Mouse (Mus musculus) kidney, adult 9 months (tissue): ENCODE measurements around the gene Rab43.

Experiments used
- DNase-seq: peaks from one replicate; pipeline ENCODE4 v3.0.0; 2022

The Rab43 gene

GRCm38 (mm10) chr6:87811675-87812338 lies at the start of gene Rab43:
TSS of gene Rab43 (minus strand) at chr6:87812164.
- peak; percentile 96 for DNase-seq

DNA sequence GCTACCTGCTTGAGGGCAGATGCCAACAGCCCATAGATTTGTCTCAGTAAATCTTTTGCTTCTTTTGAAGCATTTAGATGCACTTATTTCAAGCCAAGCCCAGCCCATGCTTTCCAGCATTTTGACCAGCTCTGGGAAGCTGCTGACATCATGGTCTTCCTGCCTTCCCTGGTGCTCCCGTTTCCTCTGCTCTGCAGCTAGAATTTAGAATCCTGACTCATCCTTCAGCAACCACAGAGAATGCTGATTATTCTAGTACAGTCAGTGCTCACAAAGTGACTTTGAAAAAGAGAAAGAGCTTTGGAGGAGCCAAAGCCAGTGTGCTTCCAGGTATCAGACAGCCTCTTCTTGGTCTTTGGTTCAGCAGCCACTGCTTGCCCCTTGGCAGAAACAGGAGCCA lies 45.1 kb upstream of the Rab43 start:
- DNase-seq, result no peak

DNA sequence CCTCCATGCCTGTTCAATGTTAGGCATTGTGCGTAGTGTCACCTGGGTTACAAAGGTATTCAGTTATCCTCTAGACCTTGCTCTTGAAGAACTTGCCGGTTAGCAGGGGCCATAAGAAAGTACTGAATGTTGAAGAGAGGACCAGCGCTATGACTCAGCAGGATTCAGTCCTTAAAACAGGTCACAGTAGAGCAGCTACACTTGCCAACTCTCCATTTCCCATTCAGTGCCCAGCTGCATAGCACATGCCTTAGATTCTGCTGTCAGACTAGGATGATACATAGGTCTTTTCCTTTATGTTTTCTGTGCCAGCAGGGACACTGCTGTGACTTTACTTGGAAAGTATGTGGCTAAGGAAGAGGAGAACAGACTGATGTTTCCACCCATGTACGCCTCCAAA lies 41.5 kb upstream of the Rab43 start:
- peak; percentile 34 for DNase-seq

- DNase-seq, result no peak
Observed at GRCm38 (mm10) chr6:87851871-87852270, 39.9 kb upstream of the Rab43 start.

DNA sequence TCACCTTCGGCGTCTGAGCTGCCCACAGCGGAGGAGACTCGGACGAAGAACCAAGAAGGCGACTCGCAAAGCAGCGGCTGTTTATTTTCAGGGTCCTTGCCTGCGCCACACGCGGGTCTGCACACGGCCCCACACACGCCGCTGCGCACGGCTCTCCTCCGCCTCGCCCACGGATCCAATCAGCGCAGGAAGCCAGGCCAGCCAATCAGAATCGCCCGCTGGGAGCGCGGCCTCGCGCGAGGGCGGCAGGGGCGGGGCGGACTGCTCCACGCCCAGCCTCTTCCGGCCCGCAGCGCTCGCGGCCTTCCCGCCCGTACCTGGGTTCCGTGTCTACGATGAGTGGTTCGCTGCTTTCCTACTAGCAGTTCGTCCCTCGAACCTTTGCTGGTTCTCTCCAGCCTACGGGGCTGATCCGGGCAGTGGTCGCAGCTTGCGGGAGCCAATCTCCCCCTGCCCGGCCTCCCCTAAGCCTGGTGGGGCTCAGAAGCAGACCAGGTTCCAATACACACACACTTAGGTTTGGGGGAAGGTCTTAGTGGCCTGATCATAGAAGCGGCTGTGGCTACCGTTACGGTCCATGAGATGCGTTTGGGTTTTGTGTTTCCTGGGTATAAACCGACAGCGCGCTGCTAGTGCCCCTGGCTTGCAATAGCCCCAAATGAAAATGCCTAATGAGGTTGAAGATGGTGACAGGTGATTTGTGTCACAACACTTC lies 39.1 kb upstream of the Rab43 start, which contains the start of gene Cnbp:
TSS of gene Cnbp (minus strand) at position 207 of the 715 bp plus-strand sequence.
- DNase-seq, result peak; percentile 96

DNA sequence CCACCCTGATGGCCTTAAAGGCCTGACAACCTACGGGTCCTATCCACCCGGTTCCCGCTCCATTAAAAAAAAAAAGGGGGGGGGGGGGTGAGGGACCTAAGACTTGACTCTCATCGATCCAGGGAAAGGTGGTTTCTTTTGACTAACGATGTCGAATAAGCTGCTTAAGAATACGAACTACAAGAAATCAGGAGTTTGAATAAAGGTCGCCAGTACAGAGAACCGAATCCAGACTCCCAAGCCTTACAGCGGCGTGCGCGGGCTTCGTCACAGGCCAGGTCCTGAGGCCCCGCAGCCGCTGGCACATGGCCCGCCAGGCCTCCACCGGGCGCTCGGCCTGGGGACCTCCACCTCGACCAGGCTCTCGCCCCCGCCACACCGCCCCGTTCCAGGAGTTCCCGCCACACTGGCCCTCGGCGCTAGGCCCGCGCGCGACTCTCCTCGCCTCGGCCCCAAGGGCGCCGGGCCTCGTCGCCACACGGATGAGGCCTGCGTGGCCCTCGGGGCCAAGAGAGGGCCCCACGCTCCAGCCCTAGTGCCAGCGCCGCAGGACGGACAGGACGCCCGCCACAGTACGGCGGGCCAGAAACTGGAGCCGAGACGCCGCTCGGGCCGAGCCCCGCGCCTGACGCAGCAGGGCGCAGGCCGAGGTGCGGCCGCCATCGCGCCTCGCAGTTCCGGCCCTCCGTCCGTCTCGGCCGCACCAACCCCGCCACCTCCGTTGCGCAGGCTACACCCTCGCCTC lies 38.4 kb upstream of the Rab43 start:
- peak; percentile 58 for DNase-seq

DNA sequence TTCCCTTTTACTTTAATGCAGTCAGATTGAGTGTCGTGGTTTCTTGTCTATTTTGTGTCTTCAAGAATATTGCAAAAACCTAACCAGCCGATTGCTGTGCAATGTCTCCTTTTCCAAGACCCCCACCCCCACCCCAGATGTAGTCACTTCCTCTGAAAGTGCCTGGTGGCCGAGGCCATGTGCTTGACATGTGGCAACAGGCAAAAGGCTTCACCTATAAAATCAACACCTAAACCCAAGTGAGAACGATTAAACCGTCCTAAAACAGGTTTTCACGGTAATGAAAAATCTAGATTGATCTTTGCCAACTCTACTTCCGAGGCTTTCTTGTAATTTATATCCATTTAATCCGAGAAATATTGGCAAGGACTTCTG lies 37.8 kb upstream of the Rab43 start:
- no peak for DNase-seq

DNA sequence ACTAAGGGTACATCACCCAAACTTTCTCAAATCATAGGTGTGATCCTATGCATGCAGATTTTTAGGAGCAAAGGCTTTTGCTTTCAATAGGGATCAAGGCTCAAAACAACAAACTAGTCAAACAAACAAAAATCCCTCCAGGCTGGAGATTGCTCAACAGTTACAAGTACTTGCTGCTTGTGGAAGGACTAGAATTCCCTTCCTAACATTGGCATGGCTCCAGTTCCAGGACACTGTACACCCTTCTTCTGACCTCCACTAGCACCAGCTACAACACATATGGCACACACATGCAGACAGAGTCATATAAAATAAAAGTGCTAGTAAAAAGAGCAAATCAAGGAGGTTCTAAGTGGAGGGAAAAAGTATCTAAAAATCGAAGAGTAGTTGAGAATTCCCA lies 34.8 kb upstream of the Rab43 start:
- no peak for DNase-seq

- no peak for DNase-seq
Observed at GRCm38 (mm10) chr6:87845031-87845695, 33.2 kb upstream of the Rab43 start.

- peak; percentile 33 for DNase-seq
Observed at GRCm38 (mm10) chr6:87842254-87842653, 30.3 kb upstream of the Rab43 start.

GRCm38 (mm10) chr6:87841635-87842034 lies 29.7 kb upstream of the Rab43 start:
- no peak for DNase-seq

- no peak for DNase-seq
Observed at GRCm38 (mm10) chr6:87839797-87840341, 27.9 kb upstream of the Rab43 start.

GRCm38 (mm10) chr6:87838551-87839197 lies 26.7 kb upstream of the Rab43 start, which contains the start of gene Isy1:
TSS of gene Isy1 (minus strand) at chr6:87838798.
- peak; percentile 98 for DNase-seq

DNA sequence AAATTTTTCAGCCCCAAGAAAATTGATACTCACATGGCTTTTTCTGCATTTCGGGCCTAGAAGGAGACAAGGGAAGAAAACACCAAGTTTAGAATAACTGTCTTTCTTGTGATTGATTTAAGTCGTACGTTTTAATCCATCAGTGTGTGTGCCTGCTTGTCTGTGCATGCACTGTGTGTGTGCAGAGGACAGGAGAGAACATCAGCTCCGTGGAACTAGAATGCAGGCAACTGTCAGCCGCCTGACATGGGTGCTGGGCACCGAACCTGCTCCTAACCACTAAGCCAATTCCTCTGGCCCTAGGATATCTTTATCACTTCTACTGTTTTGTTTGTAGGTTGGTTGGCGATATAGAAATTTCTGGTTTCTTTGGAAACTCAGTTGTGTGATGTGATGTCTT lies 23.7 kb upstream of the Rab43 start, which contains the start of gene Gm45140:
TSS of gene Gm45140 (minus strand) at position 101 of the 400 bp plus-strand sequence.
- DNase-seq, result no peak

GRCm38 (mm10) chr6:87820366-87820765 lies 8.4 kb upstream of the Rab43 start:
- DNase-seq, result no peak

DNA sequence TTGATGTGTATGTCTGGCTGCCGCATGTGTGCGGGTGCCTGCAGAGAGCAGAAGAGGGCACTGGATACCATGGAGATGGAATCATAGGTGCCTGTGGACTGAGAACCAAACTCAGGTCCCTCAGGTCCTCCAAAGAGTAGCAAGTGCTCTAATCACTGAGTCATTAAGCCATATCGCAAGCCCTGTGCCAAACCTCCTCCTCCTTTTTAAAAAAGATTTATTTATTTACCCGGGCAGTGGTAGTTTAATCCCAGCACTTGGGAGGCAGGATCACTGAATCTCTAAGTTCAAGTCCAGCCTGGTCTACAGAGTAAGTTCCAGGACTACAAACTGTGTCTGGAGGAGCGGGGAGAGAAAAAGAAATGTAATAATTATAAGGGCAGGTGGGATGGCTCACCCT lies 2.5 kb upstream of the Rab43 start:
- DNase-seq, result no peak

DNA sequence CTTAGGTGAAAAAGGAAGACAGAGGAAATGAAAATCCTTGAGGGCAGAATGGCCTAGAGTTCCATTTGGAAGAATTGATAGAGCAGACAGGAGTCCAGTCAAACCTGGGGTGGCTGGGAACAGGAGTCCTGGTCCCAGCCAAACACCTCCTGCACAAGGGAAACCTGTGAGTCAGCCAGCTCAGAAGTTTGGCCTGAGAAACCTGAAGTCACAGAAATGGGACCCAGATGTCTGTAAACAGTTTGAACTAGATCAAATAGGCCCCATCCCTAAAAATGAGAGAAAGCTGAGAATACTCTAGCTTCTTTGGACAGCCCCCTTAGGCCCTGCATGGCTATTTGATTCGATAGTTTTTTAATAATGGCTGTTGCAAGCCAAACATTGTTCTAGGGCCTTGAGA lies 692 bp upstream of the Rab43 start:
- DNase-seq, result no peak

DNA sequence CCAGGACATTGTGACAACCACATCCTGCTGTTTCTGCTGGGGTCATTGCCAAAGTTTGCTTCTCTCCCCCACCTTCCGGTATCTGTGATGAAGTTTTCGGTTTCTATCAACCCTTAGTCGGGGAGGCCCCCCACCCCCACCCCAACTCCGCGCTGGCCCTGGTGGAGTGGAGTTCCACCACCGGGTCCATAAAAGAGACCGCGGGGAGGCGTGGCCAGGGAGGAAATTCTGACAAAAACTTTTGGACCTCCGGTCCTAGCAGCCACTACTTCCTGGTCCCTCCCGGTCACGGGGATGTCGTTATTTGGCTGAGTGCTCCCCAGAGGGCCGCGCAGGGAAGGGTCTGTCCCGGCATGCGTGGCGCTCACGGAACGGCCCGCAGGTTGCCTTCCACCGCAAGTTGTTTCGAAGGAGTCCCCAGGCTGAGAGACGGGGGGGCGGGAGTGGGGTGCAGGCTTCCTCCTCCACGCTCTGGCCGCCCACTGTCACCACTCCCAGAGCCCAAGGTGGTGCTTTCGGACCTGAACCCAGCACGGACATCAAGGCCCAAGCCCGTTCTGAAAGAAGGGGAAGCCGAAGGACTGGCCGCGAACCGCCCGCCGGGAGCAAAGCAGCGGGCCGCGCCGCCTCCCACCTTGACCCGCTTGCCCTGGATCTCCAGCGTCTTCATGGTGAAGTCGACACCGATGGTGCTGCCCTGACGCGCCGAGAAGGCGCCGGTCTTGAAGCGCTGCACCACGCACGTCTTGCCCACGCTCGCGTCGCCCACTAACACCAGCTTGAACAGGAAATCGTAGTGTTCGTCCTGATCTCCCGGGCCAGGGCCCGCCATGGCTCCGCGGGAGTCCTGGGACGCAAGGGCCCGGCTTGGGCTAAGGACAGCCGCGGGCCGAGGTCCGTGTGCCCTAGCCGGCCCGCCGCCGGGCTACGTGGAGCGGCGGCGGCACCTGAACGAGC lies 973 bp downstream of the Rab43 start:
- DNase-seq, result peak; percentile 82

- peak; percentile 21 for DNase-seq
Observed at GRCm38 (mm10) chr6:87810311-87810710, 1.7 kb downstream of the Rab43 start.

GRCm38 (mm10) chr6:87809651-87810161 lies 2.3 kb downstream of the Rab43 start:
- peak; percentile 56 for DNase-seq

DNA sequence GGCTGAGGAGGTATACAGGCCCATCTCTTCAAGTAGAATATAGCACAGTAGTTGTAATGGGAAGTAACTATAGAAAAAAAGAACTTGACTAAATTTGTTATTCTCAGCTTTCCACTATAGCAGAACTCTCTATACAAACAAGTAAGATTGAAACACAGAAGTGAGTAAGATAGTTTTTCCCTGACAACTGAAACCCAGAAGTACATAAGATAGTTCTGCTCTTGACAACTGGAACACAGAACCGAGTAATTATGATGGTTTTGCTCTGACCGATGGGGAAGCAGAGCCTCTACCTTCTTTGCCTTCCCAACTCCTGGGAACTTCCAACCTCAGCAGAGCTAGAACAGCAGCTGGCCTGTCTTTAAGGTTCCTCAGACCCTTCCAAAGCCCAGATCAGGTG lies 2.8 kb downstream of the Rab43 start:
- DNase-seq, result no peak
